Mouse (Mus musculus) testis, adult 2 months (tissue): ENCODE measurements around the gene Vmn1r25.
"Not testable (repeated sequence)": the region's sequence is repeated elsewhere in the genome, so short reads cannot be mapped to it uniquely, and the experiment has no call there.

Experiments
- CTCF ChIP-seq: fragments of 200-500 bp; IDR thresholded peaks from 2 replicates; pipeline ENCODE4 v1.5.1; 2012; ENCODE audit warnings: low read depth, mild to moderate bottlenecking, inconsistent platforms, low read length, moderate library complexity; ENCODE audit not compliant: control insufficient read depth, insufficient read depth, insufficient replicate concordance
- POLR2A ChIP-seq: fragments of 200-500 bp; IDR thresholded peaks from 2 replicates; pipeline ENCODE4 v1.6.1; 2012; ENCODE audit warnings: low read depth, mild to moderate bottlenecking, inconsistent platforms, low read length, moderate library complexity; ENCODE audit not compliant: control insufficient read depth

DNA sequence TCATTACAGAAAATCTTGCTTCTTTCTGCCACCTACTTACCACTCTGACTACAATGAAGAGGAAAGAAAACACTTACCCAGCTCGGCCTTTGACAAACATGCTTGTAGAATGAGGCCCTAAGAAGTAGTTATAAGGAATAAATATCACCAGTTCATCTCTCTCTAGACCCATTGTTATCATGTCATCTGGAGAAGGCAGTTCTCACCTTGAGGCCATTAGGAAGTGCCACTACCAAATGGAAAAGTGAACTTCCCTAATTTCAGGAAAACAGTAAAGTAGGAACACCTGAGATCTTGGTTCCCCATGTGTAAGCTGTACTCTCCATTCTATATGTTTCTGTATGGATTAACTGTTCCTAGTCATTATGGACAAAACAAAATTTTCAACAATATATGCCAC is 19.2 kb downstream of the Vmn1r25 start, which contains the start of gene Vmn1r24:
- TF ChIP-seq POLR2A, CTCF: not testable (repeated sequence)
